Mouse (Mus musculus) lung, postnatal 0 days (tissue): ENCODE results near the gene Gmeb2.

ENCODE experiments used
- CTCF ChIP-seq: IDR thresholded peaks from 2 replicates; pipeline ENCODE4 v1.5.1; 2016; ENCODE audit warnings: antibody characterized with exemption, mild to moderate bottlenecking
- EP300 ChIP-seq: IDR thresholded peaks from 2 replicates; pipeline ENCODE4 v1.6.1; 2016; ENCODE audit warnings: antibody characterized with exemption, mild to moderate bottlenecking, control low read depth

DNA sequence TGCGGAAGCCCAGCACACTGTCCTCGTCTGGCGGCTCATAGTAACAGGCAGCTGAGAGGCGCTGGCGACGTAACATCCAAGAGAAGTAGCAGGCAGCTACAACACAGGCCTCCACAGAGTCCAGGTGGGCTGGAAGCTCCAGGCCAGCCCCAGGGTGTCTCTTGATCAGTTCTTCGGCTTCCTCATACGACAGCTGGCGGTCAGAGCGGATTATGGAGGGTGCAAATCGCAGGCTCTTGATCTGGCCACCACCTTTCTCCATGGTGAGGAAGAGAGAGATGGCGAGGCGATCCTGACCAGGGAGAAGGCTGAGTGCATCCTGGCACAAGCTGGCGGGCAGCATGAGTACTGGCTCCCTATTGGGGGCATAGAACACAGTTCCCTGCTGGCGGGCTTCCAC lies 54.4 kb downstream of the Gmeb2 start:
- TF ChIP-seq CTCF (no peak), EP300 (no peak)
